Mouse (Mus musculus): ENCODE measurements around the gene Cdc40.

DNA sequence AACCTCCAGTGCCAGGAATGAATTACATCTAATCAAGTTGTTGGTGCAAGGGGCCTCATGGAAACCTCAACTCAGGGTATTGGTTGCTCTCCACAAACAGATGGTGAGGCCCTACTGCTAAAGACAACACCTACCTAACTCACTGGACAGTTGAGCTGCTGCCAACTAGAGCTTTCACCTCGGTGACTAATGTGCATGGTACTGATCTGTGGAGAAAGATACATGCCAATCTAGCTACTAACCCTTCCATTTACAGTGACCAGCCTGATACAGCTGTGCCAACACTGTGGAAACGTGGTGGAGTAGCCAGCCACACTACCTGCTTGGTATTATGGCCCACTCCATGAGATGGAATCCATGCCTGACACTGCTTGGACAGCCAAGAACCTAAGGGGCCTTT lies 11.1 kb downstream of the Cdc40 start:
- TF ChIP-seq POLR2A (IDR thresholded peaks at IDR 0.05; ENCODE audit: control insufficient read depth, low read depth, low read length) (no peak), CTCF (IDR thresholded peaks at IDR 0.05; ENCODE audit: control insufficient read depth, insufficient read depth, insufficient replicate concordance, low read depth, low read length) (no peak)
